Mouse (Mus musculus): ENCODE data around the gene Rapgef2. TPM values are rescaled to one million over a fixed set of nuclear protein-coding genes. Genes with fewer than 3 reads are reported as not detected.
A peak's percentile ranks its signal among the peaks of the same experiment; 100 is the strongest.

Rapgef2 gene
- polyA plus RNA-seq, 1 experiment, result 17.7 TPM

GRCm38 (mm10) chr3:79083030-79083429 lies 203.3 kb downstream of the Rapgef2 start:
- Histone ChIP-seq H3K4me3 (ENCODE audit: low read depth, low read length) (no peak overlapping the region), H3K9me3 (replicated peaks; ENCODE audit: control insufficient read depth, insufficient read depth, low read length, poor library complexity, severe bottlenecking) (no peaks in the 10 kb centered on the region), H3K27ac (ENCODE audit: insufficient read depth, low read length) (no peak overlapping the region), H3K36me3 (ENCODE audit: control insufficient read depth, insufficient read depth, low read length, poor library complexity, severe bottlenecking) (peaks cover 13% of the 10 kb centered on the region), H3K4me1 (ENCODE audit: control insufficient read depth, insufficient read depth, low read length) (no peaks in the 10 kb centered on the region), H3K9ac (ENCODE audit: low read depth, poor library complexity, severe bottlenecking) (no peak overlapping the region), H3K27me3 (ENCODE audit: control insufficient read depth, insufficient read depth, low read length, poor library complexity, severe bottlenecking) (no peaks in the 10 kb centered on the region)
- TF ChIP-seq EP300 (IDR thresholded peaks at IDR 0.05; ENCODE audit: insufficient read depth, low read depth, low read length) (no peak), POLR2A (IDR thresholded peaks at IDR 0.05; ENCODE audit: insufficient read depth, low read length) (no peak), CTCF (IDR thresholded peaks at IDR 0.05; ENCODE audit: low read depth, low read length) (no peak)

GRCm38 (mm10) chr3:79079076-79079475 lies 207.2 kb downstream of the Rapgef2 start:
- no peak for TF ChIP-seq POLR2A (IDR thresholded peaks at IDR 0.05; ENCODE audit: insufficient read depth, low read length)
- TF ChIP-seq EP300 (IDR thresholded peaks at IDR 0.05; ENCODE audit: insufficient read depth, low read depth, low read length), result no peak
- no peak for TF ChIP-seq CTCF (IDR thresholded peaks at IDR 0.05; ENCODE audit: low read depth, low read length)

GRCm38 (mm10) chr3:79074970-79075369 lies 211.3 kb downstream of the Rapgef2 start:
- H3K9ac ChIP-seq (ENCODE audit: low read depth, poor library complexity, severe bottlenecking), result no peak overlapping the region

More at GRCm38 (mm10) chr3:79079076-79079475, 207.2 kb downstream of the Rapgef2 start:
- peaks cover 10% of the 10 kb centered on the region for H3K36me3 ChIP-seq (ENCODE audit: control insufficient read depth, insufficient read depth, low read length, poor library complexity, severe bottlenecking)
- no peaks in the 10 kb centered on the region for H3K4me1 ChIP-seq (ENCODE audit: control insufficient read depth, insufficient read depth, low read length)
- H3K27me3 ChIP-seq (ENCODE audit: control insufficient read depth, insufficient read depth, low read length, poor library complexity, severe bottlenecking), result no peaks in the 10 kb centered on the region
- H3K9ac ChIP-seq (ENCODE audit: low read depth, poor library complexity, severe bottlenecking), result no peak overlapping the region
- H3K4me3 ChIP-seq (ENCODE audit: low read depth, low read length), result no peak overlapping the region
- H3K27ac ChIP-seq (ENCODE audit: insufficient read depth, low read length), result no peak overlapping the region
- no peaks in the 10 kb centered on the region for H3K9me3 ChIP-seq (replicated peaks; ENCODE audit: control insufficient read depth, insufficient read depth, low read length, poor library complexity, severe bottlenecking)

DNA sequence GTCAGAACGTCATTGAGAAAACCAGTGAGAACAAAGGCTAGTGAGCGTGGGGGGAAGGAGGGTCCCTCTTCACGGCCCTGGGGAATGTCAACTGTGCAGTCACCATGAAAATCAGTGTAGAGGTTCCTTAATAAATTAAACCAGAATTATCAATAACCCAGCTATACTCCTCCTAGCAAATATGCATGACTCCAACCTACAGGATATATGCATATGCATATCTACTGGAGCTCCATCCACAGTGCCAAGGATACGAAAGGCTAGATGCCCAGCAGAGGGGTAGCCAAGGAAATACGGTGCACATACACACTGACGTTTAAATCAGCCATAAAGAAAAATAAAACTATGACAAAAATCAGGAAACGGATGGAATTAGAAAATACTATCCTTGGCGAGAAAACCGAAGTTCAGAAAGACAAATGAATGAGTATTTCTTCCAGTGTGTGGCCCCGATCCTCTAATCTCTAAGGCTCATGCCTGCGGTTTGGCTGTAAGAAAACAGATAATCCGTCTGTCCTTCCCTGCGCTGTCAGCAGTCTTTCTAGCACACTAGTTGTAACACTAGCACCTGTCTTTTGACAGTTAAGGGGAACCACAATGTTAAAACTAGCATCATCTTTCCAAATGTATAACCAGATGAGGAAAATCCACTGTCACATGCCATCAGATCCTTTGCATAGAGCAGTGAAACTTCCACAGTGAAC lies 212.6 kb downstream of the Rapgef2 start:
- TF ChIP-seq CTCF (IDR thresholded peaks at IDR 0.05; ENCODE audit: low read depth, low read length), result no peak
- no peak for TF ChIP-seq POLR2A (IDR thresholded peaks at IDR 0.05; ENCODE audit: insufficient read depth, low read length)
- no peak for TF ChIP-seq EP300 (IDR thresholded peaks at IDR 0.05; ENCODE audit: insufficient read depth, low read depth, low read length)
- Histone ChIP-seq H3K27ac (ENCODE audit: insufficient read depth, low read length) (no peak overlapping the region), H3K4me3 (ENCODE audit: low read depth, low read length) (no peak overlapping the region), H3K9me3 (replicated peaks; ENCODE audit: control insufficient read depth, insufficient read depth, low read length, poor library complexity, severe bottlenecking) (no peaks in the 10 kb centered on the region), H3K4me1 (ENCODE audit: control insufficient read depth, insufficient read depth, low read length) (no peaks in the 10 kb centered on the region), H3K27me3 (ENCODE audit: control insufficient read depth, insufficient read depth, low read length, poor library complexity, severe bottlenecking) (no peaks in the 10 kb centered on the region), H3K36me3 (ENCODE audit: control insufficient read depth, insufficient read depth, low read length, poor library complexity, severe bottlenecking) (no peaks in the 10 kb centered on the region; the same call in 1 of the 2 replicates), H3K9ac (ENCODE audit: low read depth, poor library complexity, severe bottlenecking) (no peak overlapping the region)

More at GRCm38 (mm10) chr3:79074970-79075369, 211.3 kb downstream of the Rapgef2 start:
- Histone ChIP-seq H3K9me3 (replicated peaks; ENCODE audit: control insufficient read depth, insufficient read depth, low read length, poor library complexity, severe bottlenecking) (no peaks in the 10 kb centered on the region), H3K4me1 (ENCODE audit: control insufficient read depth, insufficient read depth, low read length) (no peaks in the 10 kb centered on the region), H3K27ac (ENCODE audit: insufficient read depth, low read length) (no peak overlapping the region), H3K36me3 (ENCODE audit: control insufficient read depth, insufficient read depth, low read length, poor library complexity, severe bottlenecking) (peaks cover 2% of the 10 kb centered on the region; the same call in 1 of the 2 replicates), H3K4me3 (ENCODE audit: low read depth, low read length) (no peak overlapping the region), H3K27me3 (ENCODE audit: control insufficient read depth, insufficient read depth, low read length, poor library complexity, severe bottlenecking) (no peaks in the 10 kb centered on the region)
- TF ChIP-seq POLR2A (IDR thresholded peaks at IDR 0.05; ENCODE audit: insufficient read depth, low read length), result no peak
- TF ChIP-seq EP300 (IDR thresholded peaks at IDR 0.05; ENCODE audit: insufficient read depth, low read depth, low read length), result no peak
- TF ChIP-seq CTCF (IDR thresholded peaks at IDR 0.05; ENCODE audit: low read depth, low read length), result no peak

DNA sequence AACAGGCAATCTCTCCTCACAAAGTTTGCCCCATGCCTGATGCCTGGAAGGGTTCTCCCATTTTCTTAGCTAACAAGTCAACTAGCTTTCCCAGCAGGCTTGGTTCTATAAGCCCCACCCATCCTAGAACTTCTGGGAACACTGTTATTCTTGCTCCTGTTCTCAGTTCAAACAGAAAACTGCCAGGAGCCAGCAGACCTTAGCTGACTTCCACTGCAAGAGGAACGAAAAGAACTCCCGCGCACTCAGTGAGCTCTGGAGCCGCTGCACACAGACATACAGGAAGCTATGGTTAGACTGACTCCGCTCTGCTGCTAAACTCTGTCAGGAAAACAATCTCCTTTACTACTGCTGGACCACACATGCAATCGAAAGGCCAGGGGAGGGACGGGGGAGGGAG lies 214.8 kb downstream of the Rapgef2 start:
- H3K27ac ChIP-seq (ENCODE audit: insufficient read depth, low read length), result peak overlapping the region; percentile 38
- TF ChIP-seq POLR2A (IDR thresholded peaks at IDR 0.05; ENCODE audit: insufficient read depth, low read length), result no peak
- no peak for TF ChIP-seq EP300 (IDR thresholded peaks at IDR 0.05; ENCODE audit: insufficient read depth, low read depth, low read length)
- no peak for TF ChIP-seq CTCF (IDR thresholded peaks at IDR 0.05; ENCODE audit: low read depth, low read length)
- H3K4me1 ChIP-seq (ENCODE audit: control insufficient read depth, insufficient read depth, low read length), result no peaks in the 10 kb centered on the region
- no peaks in the 10 kb centered on the region for H3K27me3 ChIP-seq (ENCODE audit: control insufficient read depth, insufficient read depth, low read length, poor library complexity, severe bottlenecking)
- H3K36me3 ChIP-seq (ENCODE audit: control insufficient read depth, insufficient read depth, low read length, poor library complexity, severe bottlenecking), result no peaks in the 10 kb centered on the region; the same call in 1 of the 2 replicates
- H3K9ac ChIP-seq (ENCODE audit: low read depth, poor library complexity, severe bottlenecking), result peak overlapping the region; percentile 53; the same call in 1 of the 2 replicates
- no peaks in the 10 kb centered on the region for H3K9me3 ChIP-seq (replicated peaks; ENCODE audit: control insufficient read depth, insufficient read depth, low read length, poor library complexity, severe bottlenecking)
- peak overlapping the region; percentile 19 for H3K4me3 ChIP-seq (ENCODE audit: low read depth, low read length)

DNA sequence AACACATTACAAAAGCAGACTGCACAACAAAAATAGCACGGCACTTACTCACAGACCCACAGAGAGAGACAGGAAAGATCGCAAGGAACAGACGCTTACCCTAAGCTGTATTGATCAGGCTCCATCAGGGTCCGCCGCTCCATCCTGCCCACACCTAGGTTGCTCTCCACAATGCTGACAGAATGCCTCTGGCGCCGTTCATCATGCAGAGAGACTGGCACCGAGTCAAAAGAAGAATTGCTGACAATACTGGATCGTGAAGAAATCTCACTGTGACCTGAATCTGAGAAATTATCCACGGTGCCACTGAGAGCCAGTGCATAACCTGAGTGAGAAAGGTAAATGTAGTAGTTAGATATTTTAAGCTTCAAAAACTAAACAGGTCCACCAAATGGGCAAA lies 216.4 kb downstream of the Rapgef2 start:
- H3K36me3 ChIP-seq (ENCODE audit: control insufficient read depth, insufficient read depth, low read length, poor library complexity, severe bottlenecking), result no peaks in the 10 kb centered on the region; the same call in 1 of the 2 replicates
- TF ChIP-seq POLR2A (IDR thresholded peaks at IDR 0.05; ENCODE audit: insufficient read depth, low read length) (no peak), EP300 (IDR thresholded peaks at IDR 0.05; ENCODE audit: insufficient read depth, low read depth, low read length) (no peak), CTCF (IDR thresholded peaks at IDR 0.05; ENCODE audit: low read depth, low read length) (no peak)

More for the DNA sequence above, 216.4 kb downstream of the Rapgef2 start:
- Histone ChIP-seq H3K4me3 (ENCODE audit: low read depth, low read length) (no peak overlapping the region), H3K27me3 (ENCODE audit: control insufficient read depth, insufficient read depth, low read length, poor library complexity, severe bottlenecking) (no peaks in the 10 kb centered on the region), H3K27ac (ENCODE audit: insufficient read depth, low read length) (no peak overlapping the region), H3K9ac (ENCODE audit: low read depth, poor library complexity, severe bottlenecking) (no peak overlapping the region), H3K4me1 (ENCODE audit: control insufficient read depth, insufficient read depth, low read length) (no peaks in the 10 kb centered on the region), H3K9me3 (replicated peaks; ENCODE audit: control insufficient read depth, insufficient read depth, low read length, poor library complexity, severe bottlenecking) (no peaks in the 10 kb centered on the region)

Data from ES-Bruce4 (cell line).